Mouse (Mus musculus) 3134 (cell line): ENCODE data around the gene Rad9b.

Experiments used
- DNase-seq: peaks from one replicate; pipeline ENCODE4 v3.0.0-alpha.2; 2011; ENCODE audit warnings: low spot score; ENCODE audit not compliant: insufficient read length; ENCODE audit errors: extremely low read depth

The Rad9b gene

DNA sequence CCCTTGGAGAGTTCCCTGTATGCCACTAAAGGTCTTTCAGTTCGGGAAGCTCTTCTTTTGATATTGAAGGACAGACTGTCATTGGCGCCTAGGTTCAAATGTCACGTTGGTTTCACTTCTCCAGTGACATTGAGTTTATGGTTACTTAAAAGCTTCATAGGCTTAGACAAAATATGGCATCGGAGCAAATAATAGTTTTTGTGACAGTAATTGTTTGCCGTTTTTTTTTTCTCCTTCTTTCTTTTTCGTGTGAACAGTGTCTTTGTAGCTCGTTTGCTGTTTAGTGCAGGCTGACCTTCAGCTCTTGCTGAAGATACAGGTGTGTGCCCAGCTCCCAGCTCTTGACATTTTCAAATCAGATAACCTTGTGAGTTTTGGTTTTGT lies 68.3 kb downstream of the Rad9b start:
- no peak for DNase-seq

DNA sequence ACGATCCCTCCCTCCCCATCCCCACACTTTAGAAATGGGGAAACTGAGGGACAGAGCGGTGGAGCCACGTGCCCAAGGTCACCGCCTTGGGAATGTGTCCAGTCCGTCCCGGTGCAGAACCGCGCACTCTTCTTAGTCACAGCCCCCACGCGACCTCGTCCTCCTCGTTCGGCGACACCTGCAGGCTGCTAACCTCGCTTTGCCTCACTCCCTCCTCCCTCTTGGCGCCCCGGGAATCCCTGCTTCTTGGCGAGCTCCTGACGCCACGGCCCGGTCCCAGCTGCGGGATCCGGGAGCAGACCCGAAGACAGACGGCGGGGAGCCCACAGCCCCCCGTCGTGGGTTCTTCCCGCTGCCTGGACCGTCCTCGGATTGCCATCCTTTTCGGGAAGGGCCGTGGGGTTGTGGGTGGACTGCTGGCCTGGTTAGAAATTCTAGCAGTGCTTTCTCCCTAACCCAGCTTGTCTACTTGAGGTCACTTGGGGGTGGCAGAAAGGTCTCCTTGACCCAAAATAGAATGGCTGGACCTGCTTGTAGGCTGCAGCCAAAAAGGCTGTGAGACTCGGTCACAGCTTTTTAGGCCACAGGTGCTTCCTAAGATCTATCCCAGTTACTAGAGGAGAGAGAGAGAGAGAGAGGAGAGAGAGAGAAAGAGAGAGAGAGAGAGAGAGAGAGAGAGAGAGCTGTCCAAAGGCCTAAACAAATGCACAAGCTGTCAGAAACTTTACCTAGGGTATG lies 68.8 kb downstream of the Rad9b start:
- peak; percentile 69 for DNase-seq

DNA sequence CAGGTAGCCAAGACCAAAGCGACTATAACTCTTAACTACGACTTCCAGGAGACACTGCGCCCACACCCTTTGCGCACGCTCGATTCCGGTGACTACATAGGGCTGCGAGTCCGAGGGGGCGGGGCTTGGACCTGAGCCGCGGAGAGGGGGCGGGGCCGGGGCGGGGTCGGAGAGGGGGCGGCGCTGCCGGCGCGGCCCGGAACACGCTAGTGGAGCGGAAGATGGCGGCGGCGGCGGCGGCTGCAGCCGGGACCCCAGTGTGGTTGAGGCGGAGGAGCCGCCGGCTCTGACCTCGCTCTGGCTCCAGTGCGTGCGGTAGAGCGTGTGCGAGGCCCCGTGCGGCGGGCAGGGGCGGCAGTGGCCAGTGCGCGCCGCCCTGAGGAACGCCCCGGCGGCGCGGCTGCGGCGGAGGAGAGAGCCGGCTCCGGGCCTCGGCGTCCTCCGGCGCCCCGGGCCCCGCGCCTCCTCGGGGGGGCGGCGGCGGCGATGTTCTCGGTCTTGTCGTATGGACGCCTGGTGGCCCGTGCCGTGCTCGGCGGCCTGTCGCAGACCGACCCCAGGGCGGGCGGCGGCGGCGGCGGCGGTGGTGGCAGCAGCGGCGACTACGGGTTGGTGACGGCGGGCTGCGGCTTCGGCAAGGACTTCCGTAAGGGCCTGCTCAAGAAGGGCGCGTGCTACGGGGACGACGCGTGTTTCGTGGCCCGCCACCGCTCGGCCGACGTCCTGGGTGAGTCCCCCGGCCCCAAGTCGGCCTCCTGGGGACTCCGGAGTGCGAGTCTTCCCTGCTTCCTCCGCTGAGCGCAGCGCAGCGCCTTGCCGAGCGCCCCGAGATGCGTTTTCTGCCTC lies 69.6 kb downstream of the Rad9b start, which contains the start of gene Pptc7:
TSS of gene Pptc7 (plus strand) at position 183 of the 846 bp plus-strand sequence.
- peak; percentile 84 for DNase-seq

DNA sequence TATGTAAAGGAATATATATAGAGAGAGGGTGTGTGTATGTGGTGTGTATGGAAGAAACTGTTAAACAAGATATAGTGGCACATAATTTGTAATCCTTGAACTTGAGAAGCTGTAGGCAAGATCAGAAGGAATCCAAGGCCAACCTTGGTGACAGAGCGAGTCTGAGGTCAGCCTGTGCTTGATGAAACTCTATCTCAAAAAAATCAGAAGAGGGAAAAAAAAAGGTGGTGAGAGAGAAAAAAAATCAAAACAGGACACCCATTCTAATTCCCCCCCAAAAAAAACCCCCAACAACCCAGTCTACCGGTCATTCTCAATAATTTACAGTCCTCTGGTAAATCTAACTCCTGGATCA lies 70.2 kb downstream of the Rad9b start:
- DNase-seq, result no peak

DNA sequence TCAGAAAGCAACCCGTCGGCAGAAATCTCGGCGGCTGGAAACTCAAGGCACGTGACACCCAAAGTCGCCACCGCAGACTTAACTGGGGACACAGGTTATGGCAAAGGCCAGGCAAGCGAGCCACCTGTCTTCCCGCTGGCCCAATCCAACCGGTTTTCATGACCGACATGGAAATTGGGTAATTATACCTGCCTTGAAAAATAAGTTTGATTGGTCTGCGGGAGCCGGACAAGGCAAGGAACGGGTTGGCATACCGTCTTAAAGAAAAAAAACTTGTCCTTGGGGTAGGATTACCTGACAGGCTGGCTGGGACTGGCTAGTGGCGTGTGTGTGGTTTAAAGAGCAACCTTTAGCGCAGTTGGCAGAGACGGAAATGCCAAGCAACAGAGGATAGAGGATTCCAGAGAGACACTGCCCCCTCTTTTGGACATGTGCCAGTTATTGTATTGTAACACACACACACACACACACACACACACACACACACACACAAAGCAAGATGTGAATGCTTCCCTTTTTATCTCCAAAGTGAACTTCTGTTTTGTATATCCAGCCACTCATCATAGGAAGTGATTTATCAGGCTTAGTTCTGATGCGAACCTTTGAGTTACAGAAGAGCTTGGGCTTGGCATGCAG lies 73.1 kb downstream of the Rad9b start:
- no peak for DNase-seq

DNA sequence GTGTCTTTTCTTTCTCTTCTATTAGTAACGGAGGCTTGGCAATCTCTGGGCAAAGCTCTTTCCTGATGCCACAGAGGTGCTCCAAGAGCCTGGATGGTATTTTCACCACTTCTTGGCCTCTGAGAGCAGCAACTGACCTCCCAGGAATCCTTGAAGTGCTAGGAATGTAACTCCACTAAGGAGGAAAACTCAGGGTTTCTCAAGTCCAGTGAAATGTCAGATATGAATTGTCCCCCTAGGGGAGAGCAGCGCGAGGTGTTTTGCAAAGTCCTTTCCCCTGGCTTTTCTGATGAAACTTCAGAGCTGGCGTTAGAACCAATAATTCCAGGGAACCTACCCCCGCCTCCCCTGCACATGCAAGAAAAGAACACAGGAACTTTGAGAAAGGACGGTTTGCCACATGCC lies 73.6 kb downstream of the Rad9b start:
- DNase-seq, result no peak

DNA sequence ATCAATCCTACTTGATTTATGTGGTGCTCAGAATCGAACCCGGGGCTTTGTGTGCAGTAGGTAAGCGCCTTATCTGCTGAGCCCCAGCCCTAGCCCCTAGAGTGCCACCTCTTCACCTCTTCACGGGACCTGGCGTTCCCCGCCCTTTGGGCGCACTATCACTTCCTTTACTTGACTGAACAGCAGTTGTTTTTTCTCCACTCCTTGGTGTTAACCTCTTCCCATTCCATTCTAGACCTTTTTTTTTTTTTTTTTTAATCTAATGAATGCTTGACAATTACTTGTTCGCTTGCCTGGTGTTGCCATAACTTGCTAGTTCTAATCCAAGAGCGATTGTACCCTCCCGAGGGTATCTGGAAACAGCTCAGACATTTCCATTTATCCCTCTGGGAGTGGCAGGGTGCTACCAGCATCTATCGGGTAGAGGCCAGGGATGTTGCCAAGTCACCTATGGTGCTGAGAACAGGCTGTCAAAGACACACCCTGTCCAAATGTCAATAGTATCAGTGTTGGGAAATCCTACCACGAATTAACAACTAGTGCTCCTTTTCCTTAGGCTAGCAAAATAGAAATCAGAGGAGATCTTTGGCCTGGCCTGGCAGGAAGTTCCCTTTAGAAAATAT lies 74.1 kb downstream of the Rad9b start:
- DNase-seq, result no peak

DNA sequence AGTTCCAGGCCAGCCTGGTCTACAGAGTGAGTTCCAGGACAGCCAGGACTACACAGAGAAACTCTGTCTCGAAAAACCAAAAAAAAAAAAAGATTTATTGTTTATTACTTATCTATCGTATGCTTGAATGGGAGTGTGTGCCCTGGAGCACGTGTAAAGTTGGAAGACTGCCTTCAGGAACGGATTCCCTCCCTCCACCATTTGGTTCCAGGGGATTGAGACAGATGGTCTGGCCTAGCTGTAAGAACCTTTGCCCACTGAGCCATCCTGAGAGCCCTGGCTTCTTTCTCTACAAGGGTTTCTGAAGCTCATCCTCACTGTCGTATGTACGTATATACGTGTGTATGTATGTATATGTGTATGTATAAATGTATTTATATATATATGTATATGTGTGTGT lies 75.1 kb downstream of the Rad9b start:
- no peak for DNase-seq

DNA sequence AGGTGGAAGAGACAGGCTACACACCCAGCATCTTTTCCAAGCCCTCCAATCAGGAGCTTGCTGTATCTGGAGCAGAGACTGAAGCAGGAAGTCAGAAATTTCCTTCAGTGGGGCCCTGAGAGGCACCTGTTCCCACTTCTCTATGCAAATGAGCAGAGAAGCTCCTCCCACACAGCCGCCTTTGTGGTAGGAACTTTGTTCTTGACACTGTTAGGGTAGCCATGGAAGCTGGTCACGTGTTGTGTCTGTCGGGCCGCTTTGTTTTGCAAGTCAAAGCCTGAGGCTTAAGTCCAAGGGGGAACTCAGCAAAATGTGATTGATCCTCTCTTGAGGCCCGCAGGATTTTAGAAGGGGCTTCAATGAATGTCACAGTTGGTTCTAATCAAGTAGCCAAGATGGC lies 79.2 kb downstream of the Rad9b start:
- DNase-seq, result no peak
